Mouse (Mus musculus): ENCODE measurements around the gene Trf. TPM values are rescaled to one million over a fixed set of nuclear protein-coding genes. Genes with fewer than 3 reads are reported as not detected.
A peak's percentile ranks its signal among the peaks of the same experiment; 100 is the strongest.

Trf gene
- polyA plus RNA-seq, 1 experiment = 2.1 TPM

- H3K9me3 ChIP-seq (replicated peaks; ENCODE audit: control insufficient read depth, insufficient read depth, low read length, poor library complexity, severe bottlenecking) = no peaks in the 10 kb centered on the region
- H3K4me3 ChIP-seq (ENCODE audit: low read depth, low read length) = peak overlapping the region; percentile 50
- H3K27me3 ChIP-seq (ENCODE audit: control insufficient read depth, insufficient read depth, low read length, poor library complexity, severe bottlenecking) = no peaks in the 10 kb centered on the region
- H3K4me1 ChIP-seq (ENCODE audit: control insufficient read depth, insufficient read depth, low read length) = peaks cover 2% of the 10 kb centered on the region
- no peaks in the 10 kb centered on the region for H3K36me3 ChIP-seq (ENCODE audit: control insufficient read depth, insufficient read depth, low read length, poor library complexity, severe bottlenecking)
- no peak for TF ChIP-seq EP300 (IDR thresholded peaks at IDR 0.05; ENCODE audit: insufficient read depth, low read depth, low read length)
- no peak for TF ChIP-seq CTCF (IDR thresholded peaks at IDR 0.05; ENCODE audit: low read depth, low read length)
- no peak for TF ChIP-seq POLR2A (IDR thresholded peaks at IDR 0.05; ENCODE audit: insufficient read depth, low read length)
- H3K27ac ChIP-seq (ENCODE audit: insufficient read depth, low read length) = no peak overlapping the region
- peak overlapping the region; percentile 0 for H3K9ac ChIP-seq (ENCODE audit: low read depth, poor library complexity, severe bottlenecking)
Measured at GRCm38 (mm10) chr9:103180807-103181565, 49.3 kb downstream of the Trf start.

- TF ChIP-seq POLR2A (IDR thresholded peaks at IDR 0.05; ENCODE audit: insufficient read depth, low read length) = no peak
- no peak for TF ChIP-seq CTCF (IDR thresholded peaks at IDR 0.05; ENCODE audit: low read depth, low read length)
- no peak for TF ChIP-seq EP300 (IDR thresholded peaks at IDR 0.05; ENCODE audit: insufficient read depth, low read depth, low read length)
- Histone ChIP-seq H3K27ac (ENCODE audit: insufficient read depth, low read length) (no peak overlapping the region), H3K4me1 (ENCODE audit: control insufficient read depth, insufficient read depth, low read length) (peaks cover 2% of the 10 kb centered on the region), H3K36me3 (ENCODE audit: control insufficient read depth, insufficient read depth, low read length, poor library complexity, severe bottlenecking) (no peaks in the 10 kb centered on the region), H3K4me3 (ENCODE audit: low read depth, low read length) (0 out of 2 replicates have a peak overlapping the region, but pooled peaks have one; percentile 50), H3K27me3 (ENCODE audit: control insufficient read depth, insufficient read depth, low read length, poor library complexity, severe bottlenecking) (no peaks in the 10 kb centered on the region), H3K9me3 (replicated peaks; ENCODE audit: control insufficient read depth, insufficient read depth, low read length, poor library complexity, severe bottlenecking) (no peaks in the 10 kb centered on the region), H3K9ac (ENCODE audit: low read depth, poor library complexity, severe bottlenecking) (peak overlapping the region; percentile 0)
Measured at GRCm38 (mm10) chr9:103180303-103180702, 49.9 kb downstream of the Trf start.

- no peak overlapping the region for H3K9ac ChIP-seq (ENCODE audit: low read depth, poor library complexity, severe bottlenecking)
- no peak overlapping the region for H3K4me3 ChIP-seq (ENCODE audit: low read depth, low read length)
- no peaks in the 10 kb centered on the region for H3K4me1 ChIP-seq (ENCODE audit: control insufficient read depth, insufficient read depth, low read length)
- no peaks in the 10 kb centered on the region for H3K27me3 ChIP-seq (ENCODE audit: control insufficient read depth, insufficient read depth, low read length, poor library complexity, severe bottlenecking)
- H3K36me3 ChIP-seq (ENCODE audit: control insufficient read depth, insufficient read depth, low read length, poor library complexity, severe bottlenecking) = no peaks in the 10 kb centered on the region
- TF ChIP-seq EP300 (IDR thresholded peaks at IDR 0.05; ENCODE audit: insufficient read depth, low read depth, low read length) (no peak), POLR2A (IDR thresholded peaks at IDR 0.05; ENCODE audit: insufficient read depth, low read length) (no peak), CTCF (IDR thresholded peaks at IDR 0.05; ENCODE audit: low read depth, low read length) (no peak)
- no peaks in the 10 kb centered on the region for H3K9me3 ChIP-seq (replicated peaks; ENCODE audit: control insufficient read depth, insufficient read depth, low read length, poor library complexity, severe bottlenecking)
- no peak overlapping the region for H3K27ac ChIP-seq (ENCODE audit: insufficient read depth, low read length)
Measured at GRCm38 (mm10) chr9:103175692-103176091, 54.6 kb downstream of the Trf start.

- Histone ChIP-seq H3K9me3 (replicated peaks; ENCODE audit: control insufficient read depth, insufficient read depth, low read length, poor library complexity, severe bottlenecking) (no peaks in the 10 kb centered on the region), H3K9ac (ENCODE audit: low read depth, poor library complexity, severe bottlenecking) (no peak overlapping the region), H3K4me3 (ENCODE audit: low read depth, low read length) (no peak overlapping the region), H3K36me3 (ENCODE audit: control insufficient read depth, insufficient read depth, low read length, poor library complexity, severe bottlenecking) (no peaks in the 10 kb centered on the region), H3K27me3 (ENCODE audit: control insufficient read depth, insufficient read depth, low read length, poor library complexity, severe bottlenecking) (no peaks in the 10 kb centered on the region), H3K27ac (ENCODE audit: insufficient read depth, low read length) (0 out of 2 replicates have a peak overlapping the region, but pooled peaks have one; percentile 14), H3K4me1 (ENCODE audit: control insufficient read depth, insufficient read depth, low read length) (no peaks in the 10 kb centered on the region)
- peak; percentile 73 for TF ChIP-seq CTCF (IDR thresholded peaks at IDR 0.05; ENCODE audit: low read depth, low read length)
- TF ChIP-seq EP300 (IDR thresholded peaks at IDR 0.05; ENCODE audit: insufficient read depth, low read depth, low read length) = no peak
- no peak for TF ChIP-seq POLR2A (IDR thresholded peaks at IDR 0.05; ENCODE audit: insufficient read depth, low read length)
Measured at GRCm38 (mm10) chr9:103174771-103175519, 55.3 kb downstream of the Trf start.

GRCm38 (mm10) chr9:103168771-103169170 lies 61.5 kb downstream of the Trf start:
- TF ChIP-seq POLR2A (IDR thresholded peaks at IDR 0.05; ENCODE audit: insufficient read depth, low read length) (no peak), CTCF (IDR thresholded peaks at IDR 0.05; ENCODE audit: low read depth, low read length) (no peak), EP300 (IDR thresholded peaks at IDR 0.05; ENCODE audit: insufficient read depth, low read depth, low read length) (no peak)
- no peaks in the 10 kb centered on the region for H3K9me3 ChIP-seq (replicated peaks; ENCODE audit: control insufficient read depth, insufficient read depth, low read length, poor library complexity, severe bottlenecking)

GRCm38 (mm10) chr9:103168046-103168445 lies 62.2 kb downstream of the Trf start:
- no peak for TF ChIP-seq CTCF (IDR thresholded peaks at IDR 0.05; ENCODE audit: low read depth, low read length)
- TF ChIP-seq EP300 (IDR thresholded peaks at IDR 0.05; ENCODE audit: insufficient read depth, low read depth, low read length) = no peak
- TF ChIP-seq POLR2A (IDR thresholded peaks at IDR 0.05; ENCODE audit: insufficient read depth, low read length) = no peak
- Histone ChIP-seq H3K4me3 (ENCODE audit: low read depth, low read length) (no peak overlapping the region), H3K9me3 (replicated peaks; ENCODE audit: control insufficient read depth, insufficient read depth, low read length, poor library complexity, severe bottlenecking) (no peaks in the 10 kb centered on the region), H3K36me3 (ENCODE audit: control insufficient read depth, insufficient read depth, low read length, poor library complexity, severe bottlenecking) (no peaks in the 10 kb centered on the region), H3K9ac (ENCODE audit: low read depth, poor library complexity, severe bottlenecking) (no peak overlapping the region), H3K27me3 (ENCODE audit: control insufficient read depth, insufficient read depth, low read length, poor library complexity, severe bottlenecking) (no peaks in the 10 kb centered on the region), H3K4me1 (ENCODE audit: control insufficient read depth, insufficient read depth, low read length) (peaks cover 2% of the 10 kb centered on the region), H3K27ac (ENCODE audit: insufficient read depth, low read length) (no peak overlapping the region)

More at GRCm38 (mm10) chr9:103168771-103169170, 61.5 kb downstream of the Trf start:
- Histone ChIP-seq H3K4me1 (ENCODE audit: control insufficient read depth, insufficient read depth, low read length) (peaks cover 2% of the 10 kb centered on the region), H3K9ac (ENCODE audit: low read depth, poor library complexity, severe bottlenecking) (no peak overlapping the region), H3K36me3 (ENCODE audit: control insufficient read depth, insufficient read depth, low read length, poor library complexity, severe bottlenecking) (no peaks in the 10 kb centered on the region), H3K27me3 (ENCODE audit: control insufficient read depth, insufficient read depth, low read length, poor library complexity, severe bottlenecking) (no peaks in the 10 kb centered on the region), H3K4me3 (ENCODE audit: low read depth, low read length) (no peak overlapping the region), H3K27ac (ENCODE audit: insufficient read depth, low read length) (no peak overlapping the region)

Measured in ES-Bruce4 (cell line).